Mouse (Mus musculus) embryo, embryonic 10.5 days (tissue): ENCODE results near the gene Ksr2.

Source experiments
- DNase-seq: peaks from one replicate; pipeline ENCODE4 v3.0.0-alpha.2; 2015; ENCODE audit warnings: low spot score

Gene Ksr2

GRCm38 (mm10) chr5:117482013-117482412 is 68.2 kb downstream of the Ksr2 start:
- DNase-seq = no peak

GRCm38 (mm10) chr5:117485411-117485810 is 71.6 kb downstream of the Ksr2 start:
- DNase-seq = no peak

GRCm38 (mm10) chr5:117486092-117486491 is 72.3 kb downstream of the Ksr2 start:
- no peak for DNase-seq

GRCm38 (mm10) chr5:117488155-117488554 is 74.4 kb downstream of the Ksr2 start:
- no peak for DNase-seq

GRCm38 (mm10) chr5:117488670-117489325 is 75.0 kb downstream of the Ksr2 start:
- DNase-seq = no peak

GRCm38 (mm10) chr5:117492933-117493863 is 79.4 kb downstream of the Ksr2 start:
- DNase-seq = peak; percentile 86

- DNase-seq = peak; percentile 81
Observed at GRCm38 (mm10) chr5:117493947-117494346, 80.1 kb downstream of the Ksr2 start.

GRCm38 (mm10) chr5:117497084-117497483 is 83.3 kb downstream of the Ksr2 start:
- DNase-seq = peak; percentile 50

- DNase-seq = no peak
Observed at GRCm38 (mm10) chr5:117502611-117503010, 88.8 kb downstream of the Ksr2 start.

GRCm38 (mm10) chr5:117504431-117504830 is 90.6 kb downstream of the Ksr2 start:
- no peak for DNase-seq

GRCm38 (mm10) chr5:117505204-117505603 is 91.4 kb downstream of the Ksr2 start:
- peak; percentile 70 for DNase-seq

- no peak for DNase-seq
Observed at GRCm38 (mm10) chr5:117505769-117506168, 92.0 kb downstream of the Ksr2 start.

- DNase-seq = peak; percentile 69
Observed at GRCm38 (mm10) chr5:117506406-117506805, 92.6 kb downstream of the Ksr2 start.

- DNase-seq = peak; percentile 84
Observed at GRCm38 (mm10) chr5:117509511-117510375, 95.9 kb downstream of the Ksr2 start.

- DNase-seq = no peak
Observed at GRCm38 (mm10) chr5:117510864-117511263, 97.1 kb downstream of the Ksr2 start.

GRCm38 (mm10) chr5:117515396-117515795 is 101.6 kb downstream of the Ksr2 start:
- no peak for DNase-seq

GRCm38 (mm10) chr5:117515861-117516260 is 102.1 kb downstream of the Ksr2 start:
- DNase-seq = no peak

GRCm38 (mm10) chr5:117516597-117516996 is 102.8 kb downstream of the Ksr2 start:
- DNase-seq = peak; percentile 88

- DNase-seq = no peak
Observed at GRCm38 (mm10) chr5:117519858-117520495, 106.2 kb downstream of the Ksr2 start.

GRCm38 (mm10) chr5:117521156-117521555 is 107.4 kb downstream of the Ksr2 start:
- DNase-seq = no peak

- no peak for DNase-seq
Observed at GRCm38 (mm10) chr5:117521701-117522100, 107.9 kb downstream of the Ksr2 start.

- no peak for DNase-seq
Observed at GRCm38 (mm10) chr5:117522471-117522870, 108.7 kb downstream of the Ksr2 start.
